Mouse (Mus musculus): Measurements from ENCODE around the gene Zfp260. TPM values are rescaled to one million over a fixed set of nuclear protein-coding genes. Genes with fewer than 3 reads are reported as not detected.
"Not testable (repeated sequence)": the region's sequence is repeated elsewhere in the genome, so short reads cannot be mapped to it uniquely, and the experiment has no call there.

The Zfp260 gene
- total RNA-seq, 1 experiment from 2014 or later = 55.7 TPM

GRCm38 (mm10) chr7:30116076-30116475 is 21.5 kb downstream of the Zfp260 start:
- ATAC-seq (replicated peaks in 1 of 2; ENCODE audit: insufficient read depth in 1 of 2, low FRiP score in 2 of 2, low TSS enrichment in 1 of 2, low read depth in 1 of 2, poor library complexity in 2 of 2, severe bottlenecking in 2 of 2) = no peak

GRCm38 (mm10) chr7:30117935-30118334 is 23.4 kb downstream of the Zfp260 start:
- ATAC-seq (replicated peaks in 1 of 2; ENCODE audit: insufficient read depth in 1 of 2, low FRiP score in 2 of 2, low TSS enrichment in 1 of 2, low read depth in 1 of 2, poor library complexity in 2 of 2, severe bottlenecking in 2 of 2) = not testable (repeated sequence)

- ATAC-seq (replicated peaks in 1 of 2; ENCODE audit: insufficient read depth in 1 of 2, low FRiP score in 2 of 2, low TSS enrichment in 1 of 2, low read depth in 1 of 2, poor library complexity in 2 of 2, severe bottlenecking in 2 of 2) = peak; percentile 98 to 99
These were observed 27.0 kb downstream of the Zfp260 start, which contains the start of gene Zfp382 for GRCm38 (mm10) chr7:30121308-30122187. Gene Zfp382, plus strand, starts transcription at chr7:30121942.

GRCm38 (mm10) chr7:30122188-30122530 is 27.6 kb downstream of the Zfp260 start:
- ATAC-seq (replicated peaks in 1 of 2; ENCODE audit: insufficient read depth in 1 of 2, low FRiP score in 2 of 2, low TSS enrichment in 1 of 2, low read depth in 1 of 2, poor library complexity in 2 of 2, severe bottlenecking in 2 of 2) = no peak

GRCm38 (mm10) chr7:30129900-30130299 is 35.3 kb downstream of the Zfp260 start:
- no peak for ATAC-seq (replicated peaks in 1 of 2; ENCODE audit: insufficient read depth in 1 of 2, low FRiP score in 2 of 2, low TSS enrichment in 1 of 2, low read depth in 1 of 2, poor library complexity in 2 of 2, severe bottlenecking in 2 of 2)

- no peak for ATAC-seq (replicated peaks in 1 of 2; ENCODE audit: insufficient read depth in 1 of 2, low FRiP score in 2 of 2, low TSS enrichment in 1 of 2, low read depth in 1 of 2, poor library complexity in 2 of 2, severe bottlenecking in 2 of 2)
These were observed 37.8 kb downstream of the Zfp260 start for GRCm38 (mm10) chr7:30132396-30132795.

GRCm38 (mm10) chr7:30136826-30137225 is 42.2 kb downstream of the Zfp260 start:
- no peak for ATAC-seq (replicated peaks in 1 of 2; ENCODE audit: insufficient read depth in 1 of 2, low FRiP score in 2 of 2, low TSS enrichment in 1 of 2, low read depth in 1 of 2, poor library complexity in 2 of 2, severe bottlenecking in 2 of 2)

- ATAC-seq (replicated peaks in 1 of 2; ENCODE audit: insufficient read depth in 1 of 2, low FRiP score in 2 of 2, low TSS enrichment in 1 of 2, low read depth in 1 of 2, poor library complexity in 2 of 2, severe bottlenecking in 2 of 2) = no peak
These were observed 48.6 kb downstream of the Zfp260 start for GRCm38 (mm10) chr7:30143170-30143554.

- peak; percentile 80 to 83 for ATAC-seq (replicated peaks in 1 of 2; ENCODE audit: insufficient read depth in 1 of 2, low FRiP score in 2 of 2, low TSS enrichment in 1 of 2, low read depth in 1 of 2, poor library complexity in 2 of 2, severe bottlenecking in 2 of 2)
These were observed 49.1 kb downstream of the Zfp260 start for GRCm38 (mm10) chr7:30143555-30144209.

- no peak for ATAC-seq (replicated peaks in 1 of 2; ENCODE audit: insufficient read depth in 1 of 2, low FRiP score in 2 of 2, low TSS enrichment in 1 of 2, low read depth in 1 of 2, poor library complexity in 2 of 2, severe bottlenecking in 2 of 2)
These were observed 52.4 kb downstream of the Zfp260 start for GRCm38 (mm10) chr7:30147011-30147410.

GRCm38 (mm10) chr7:30154040-30154439 is 59.5 kb downstream of the Zfp260 start:
- ATAC-seq (replicated peaks in 1 of 2; ENCODE audit: insufficient read depth in 1 of 2, low FRiP score in 2 of 2, low TSS enrichment in 1 of 2, low read depth in 1 of 2, poor library complexity in 2 of 2, severe bottlenecking in 2 of 2) = no peak

GRCm38 (mm10) chr7:30155507-30155906 is 60.9 kb downstream of the Zfp260 start:
- ATAC-seq (replicated peaks in 1 of 2; ENCODE audit: insufficient read depth in 1 of 2, low FRiP score in 2 of 2, low TSS enrichment in 1 of 2, low read depth in 1 of 2, poor library complexity in 2 of 2, severe bottlenecking in 2 of 2) = no peak

Other genes starting within 250 kb of the Zfp260 start
- gene Zfp940, start 241.1 kb upstream of the Zfp260 start, total RNA-seq (2017) = 6.1 and 7.4 TPM in 2 replicates
- 2.6 and 6.1 TPM in 2 replicates for gene Zfp420, start 234.8 kb upstream of the Zfp260 start, total RNA-seq (2017)
- 11.9 and 20.2 TPM in 2 replicates for gene Zfp27, start 188.2 kb upstream of the Zfp260 start, total RNA-seq (2017)
- gene Zfp383, start 186.6 kb upstream of the Zfp260 start, total RNA-seq (2017) = 2.2 and 4.5 TPM in 2 replicates
- 11.7 and 15.1 TPM in 2 replicates for gene Zfp74, start 140.7 kb upstream of the Zfp260 start, total RNA-seq (2017)
- 21.7 and 23.1 TPM in 2 replicates for gene Zfp568, start 110.8 kb upstream of the Zfp260 start, total RNA-seq (2017)
- gene Zfp14, start 43.4 kb upstream of the Zfp260 start, total RNA-seq (2017) = 3.5 and 4.3 TPM in 2 replicates
- 4.4 and 6.6 TPM in 2 replicates for gene Zfp82, start 21.9 kb upstream of the Zfp260 start, total RNA-seq (2017)
- gene Gm26920, start 4.4 kb upstream of the Zfp260 start, total RNA-seq (2017) = not detected in 2 replicates
- gene Zfp566, start 4.2 kb upstream of the Zfp260 start, total RNA-seq (2017) = 7.3 and 8.1 TPM in 2 replicates
- gene Zfp382, start 27.2 kb downstream of the Zfp260 start, total RNA-seq (2017) = 7.9 and 8.3 TPM in 2 replicates
- 117 and 134 TPM in 2 replicates for gene Zfp146, start 75.0 kb downstream of the Zfp260 start, total RNA-seq (2017)
- gene Cox7a1, start 89.4 kb downstream of the Zfp260 start, total RNA-seq (2017) = not detected in 2 replicates
- 215 and 230 TPM in 2 replicates for gene Capns1, start 104.0 kb downstream of the Zfp260 start, total RNA-seq (2017)
- 41.9 and 45.3 TPM in 2 replicates for gene Polr2i, start 137.2 kb downstream of the Zfp260 start, total RNA-seq (2017)
- 24.8 and 35.0 TPM in 2 replicates for gene Tbcb, start 137.5 kb downstream of the Zfp260 start, total RNA-seq (2017)
- not detected in 2 replicates for gene Ovol3, start 140.9 kb downstream of the Zfp260 start, total RNA-seq (2017)
- 1.1 TPM in 1 of 2 replicates, not detected in the other for gene Thap8, start 185.3 kb downstream of the Zfp260 start, total RNA-seq (2017)
- gene Wdr62, start 185.6 kb downstream of the Zfp260 start, total RNA-seq (2017) = 6.3 and 11.0 TPM in 2 replicates
- 4.9 TPM in 1 of 2 replicates, not detected in the other for gene Clip3, start 197.0 kb downstream of the Zfp260 start, total RNA-seq (2017)
- gene Alkbh6, start 213.9 kb downstream of the Zfp260 start, total RNA-seq (2017) = 30.5 and 41.4 TPM in 2 replicates
- gene Syne4, start 220.0 kb downstream of the Zfp260 start, total RNA-seq (2017) = 2.2 and 2.8 TPM in 2 replicates
- 0.44 and 3.9 TPM in 2 replicates for gene E130208F15Rik, start 227.0 kb downstream of the Zfp260 start, total RNA-seq (2017)
- 8.3 and 11.9 TPM in 2 replicates for gene Sdhaf1, start 229.1 kb downstream of the Zfp260 start, total RNA-seq (2017)

Measured in hematopoietic stem cell, adult 5-6 weeks (primary cell).